Mouse (Mus musculus) small intestine, adult 2 months (tissue): ENCODE results near the gene Mfap2. TPM values are rescaled to one million over a fixed set of nuclear protein-coding genes. Genes with fewer than 3 reads are reported as not detected.

ENCODE experiments used
- H3K27ac ChIP-seq: fragments of 200-500 bp; 2 replicates; pipeline ENCODE4 v1.5.1; 2012; ENCODE audit warnings: low read depth, low read length, control low read depth, inconsistent platforms; ENCODE audit not compliant: insufficient read depth
- H3K27me3 ChIP-seq: fragments of 200-500 bp; 2 replicates; pipeline ENCODE4 v1.6.1; 2012; ENCODE audit warnings: mild to moderate bottlenecking, moderate library complexity, low read length, inconsistent platforms; ENCODE audit not compliant: control insufficient read depth, insufficient read depth
- H3K36me3 ChIP-seq: fragments of 200-500 bp; 2 replicates; pipeline ENCODE4 v1.6.1; 2012; ENCODE audit warnings: mild to moderate bottlenecking, low read length, control low read depth, inconsistent platforms; ENCODE audit not compliant: control insufficient read depth, insufficient read depth
- H3K4me1 ChIP-seq: fragments of 200-500 bp; 2 replicates; pipeline ENCODE4 v1.6.1; 2012; ENCODE audit warnings: low read length, inconsistent platforms, mixed read lengths; ENCODE audit not compliant: control insufficient read depth, insufficient read depth, insufficient read length
- H3K4me3 ChIP-seq: fragments of 200-500 bp; 2 replicates; pipeline ENCODE4 v1.5.1; 2012; ENCODE audit warnings: low read depth, mild to moderate bottlenecking, control low read depth, inconsistent platforms, low read length, moderate library complexity
- CTCF ChIP-seq: fragments of 200-500 bp; IDR thresholded peaks from 2 replicates; pipeline ENCODE4 v1.5.1; 2012; ENCODE audit warnings: low read depth, mild to moderate bottlenecking, control low read depth, inconsistent platforms, low read length, moderate library complexity, mixed read lengths; ENCODE audit not compliant: insufficient replicate concordance, insufficient read length; ENCODE audit errors: extremely low read depth
- POLR2A ChIP-seq: fragments of 200-500 bp; IDR thresholded peaks from 2 replicates; pipeline ENCODE4 v1.6.1; 2012; ENCODE audit warnings: low read depth, mild to moderate bottlenecking, control low read depth, inconsistent platforms, low read length, moderate library complexity
- WGBS: fragments of 180-500 bp; shearing (Covaris S2); methylation state at CpG from one replicate; pipeline ENCODE4 v1.1.7; 2018; 5-methylcytosine and 5-hydroxymethylcytosine counted together
- polyA plus RNA-seq: library from polyadenylated mRNA; depleted of rRNA; stranded (reverse); fragments of >200 nt; gene quantifications from 2 replicates; pipeline ENCODE4 v1.2.3, GENCODE M21; 2012

Gene Mfap2
- polyA plus RNA-seq, 1 experiment: 13.7 TPM

DNA sequence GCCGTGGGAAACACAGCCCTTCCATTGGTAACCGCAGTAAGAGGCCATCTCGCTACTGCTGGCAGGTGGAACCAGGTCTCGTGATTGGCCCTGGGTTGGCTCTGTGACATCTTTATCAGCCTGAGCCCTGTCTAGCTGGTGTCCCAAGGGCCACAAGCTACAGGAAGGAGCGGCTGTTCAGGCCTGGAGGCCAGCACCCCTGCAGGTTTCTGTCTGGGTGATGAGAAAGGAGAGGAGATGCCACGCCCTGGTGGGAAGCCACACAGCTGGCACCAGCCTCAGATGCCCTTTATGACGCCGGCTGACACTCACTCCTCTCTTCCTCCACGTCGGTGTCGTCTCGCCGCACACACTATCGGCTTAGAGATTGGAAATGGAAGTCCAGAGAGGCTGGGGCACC, 20.8 kb upstream of the Mfap2 start:
- Histone ChIP-seq H3K36me3 (peaks cover 14% of the 10 kb centered on the region; the same call in 1 of the 2 replicates), H3K4me3 (no peak overlapping the region), H3K27ac (no peak overlapping the region), H3K4me1 (0 out of 2 replicates have a peak, but pooled peaks cover 3% of the 10 kb centered on the region), H3K27me3 (no peaks in the 10 kb centered on the region)
- WGBS: 75% methylated on average over 14 of the region's 14 CpGs
- TF ChIP-seq CTCF: no peak
- no peak for TF ChIP-seq POLR2A

DNA sequence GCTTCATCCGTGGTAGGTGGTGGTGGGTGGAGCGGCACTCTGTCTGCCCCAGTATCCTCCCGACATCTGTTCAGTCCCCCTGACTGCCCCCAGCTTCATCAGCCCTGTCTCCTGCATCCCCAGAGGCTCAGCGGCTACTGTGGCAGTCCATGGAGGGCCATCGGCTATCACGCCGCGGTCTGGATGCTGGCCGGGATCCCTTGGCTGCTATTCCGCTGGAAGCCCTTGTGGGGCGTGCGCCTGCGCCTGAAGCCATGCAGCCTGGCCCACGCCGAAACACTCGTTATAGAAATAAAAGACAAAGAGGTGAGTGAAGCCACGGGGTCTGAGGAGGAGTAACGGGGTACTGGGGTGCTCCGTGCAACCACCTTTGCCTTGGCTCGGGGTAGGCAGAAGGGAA, 18.0 kb upstream of the Mfap2 start:
- Histone ChIP-seq H3K4me1 (0 out of 2 replicates have a peak, but pooled peaks cover 3% of the 10 kb centered on the region), H3K27ac (no peak overlapping the region), H3K4me3 (no peak overlapping the region), H3K27me3 (no peaks in the 10 kb centered on the region), H3K36me3 (peaks cover 33% of the 10 kb centered on the region)
- TF ChIP-seq POLR2A (no peak), CTCF (no peak)
- WGBS: 95% methylated on average over 20 of the region's 20 CpGs

DNA sequence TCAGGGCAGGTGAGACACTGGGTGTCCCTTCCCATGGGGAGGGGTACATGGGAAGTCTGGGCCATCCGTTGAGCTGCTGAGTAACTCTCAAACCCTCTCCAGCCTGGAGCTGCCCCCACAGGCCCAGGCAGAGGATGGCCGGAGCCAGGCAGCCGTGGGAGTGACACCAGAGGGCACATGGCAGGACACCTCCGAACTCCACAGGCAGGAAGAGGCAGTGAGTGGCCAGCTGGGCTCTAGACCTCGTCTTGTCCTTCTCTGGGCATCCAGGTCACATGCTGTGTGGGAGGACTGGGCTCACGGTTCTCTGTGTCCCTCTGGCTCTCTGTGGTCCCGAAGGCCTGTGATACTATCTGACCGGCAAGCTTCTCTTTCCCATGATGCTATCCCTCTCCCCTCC, 16.4 kb upstream of the Mfap2 start:
- no peaks in the 10 kb centered on the region for H3K27me3 ChIP-seq
- peaks cover 35% of the 10 kb centered on the region for H3K36me3 ChIP-seq
- no peaks in the 10 kb centered on the region for H3K4me1 ChIP-seq
- H3K27ac ChIP-seq: no peak overlapping the region
- no peak overlapping the region for H3K4me3 ChIP-seq
- 92% methylated on average over 8 of the region's 8 CpGs for WGBS
- TF ChIP-seq CTCF: no peak
- no peak for TF ChIP-seq POLR2A

DNA sequence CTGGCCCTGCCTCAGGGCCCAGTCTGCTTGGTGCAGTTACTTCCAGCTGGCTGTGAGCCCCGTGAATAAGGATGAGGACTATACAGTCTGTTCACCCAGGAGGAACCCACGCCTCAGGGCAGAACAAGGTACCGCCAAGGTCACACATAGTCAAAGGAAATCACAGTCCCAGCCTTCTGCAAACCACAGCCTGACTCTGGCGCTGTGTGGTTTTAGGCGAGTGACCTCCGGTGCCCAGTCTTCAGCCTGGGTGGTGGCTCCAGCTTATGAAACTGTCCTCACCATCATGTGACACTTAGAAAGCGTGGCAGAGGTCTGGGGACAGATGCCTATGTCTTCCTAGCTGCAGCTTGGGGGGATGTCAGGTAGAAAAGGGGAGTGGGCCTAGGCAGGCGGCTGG, 14.4 kb upstream of the Mfap2 start:
- 83% methylated on average over 8 of the region's 8 CpGs for WGBS
- no peak for TF ChIP-seq CTCF
- no peak for TF ChIP-seq POLR2A

DNA sequence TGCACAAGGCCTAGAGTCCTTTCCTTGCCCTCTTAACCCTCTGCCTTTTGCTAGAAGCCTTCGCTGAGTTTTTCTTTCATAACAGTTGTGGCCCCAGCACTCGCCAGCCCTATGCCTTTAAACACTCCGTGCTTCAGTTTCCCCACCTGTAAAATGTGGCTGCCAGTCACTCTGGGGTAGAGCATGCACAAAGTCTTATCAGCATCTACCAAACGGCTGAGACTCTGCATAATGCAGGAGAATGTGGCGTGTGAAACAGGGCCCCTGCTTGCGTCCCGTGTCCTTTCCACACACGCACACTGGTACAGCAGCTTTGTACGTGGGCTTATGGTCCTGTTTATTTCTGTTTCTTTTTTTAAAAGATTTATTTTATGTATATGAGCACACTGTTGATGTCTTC, 13.4 kb upstream of the Mfap2 start:
- 93% methylated on average over 9 of the region's 9 CpGs for WGBS
- peaks cover 39% of the 10 kb centered on the region for H3K36me3 ChIP-seq

More for the DNA sequence above, 14.4 kb upstream of the Mfap2 start:
- no peak overlapping the region for H3K4me3 ChIP-seq
- H3K36me3 ChIP-seq: peaks cover 39% of the 10 kb centered on the region
- no peak overlapping the region for H3K27ac ChIP-seq
- H3K4me1 ChIP-seq: no peaks in the 10 kb centered on the region
- no peaks in the 10 kb centered on the region for H3K27me3 ChIP-seq

DNA sequence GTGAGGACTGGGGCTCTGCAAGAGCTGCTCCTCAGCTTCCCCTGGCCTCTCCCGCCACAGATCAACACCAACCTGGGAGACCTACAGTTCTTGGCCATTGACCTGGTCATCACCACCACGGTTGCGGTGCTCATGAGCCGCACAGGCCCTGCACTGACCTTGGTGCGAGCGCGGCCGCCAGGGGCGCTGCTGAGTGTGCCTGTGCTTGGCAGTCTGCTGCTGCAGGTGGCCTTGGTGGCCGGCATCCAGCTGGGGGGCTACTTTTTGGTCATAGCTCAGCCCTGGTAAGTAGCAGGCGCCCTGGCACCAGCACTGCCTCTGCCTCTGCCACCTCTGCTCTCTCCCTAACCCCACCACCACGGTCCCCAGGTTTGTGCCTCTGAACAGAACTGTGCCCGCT, 4.2 kb upstream of the Mfap2 start:
- TF ChIP-seq POLR2A (no peak), CTCF (no peak)
- WGBS: 82% methylated on average over 13 of the region's 13 CpGs
- H3K36me3 ChIP-seq: peaks cover 9% of the 10 kb centered on the region; the same call in 1 of the 2 replicates

More for the DNA sequence above, 13.4 kb upstream of the Mfap2 start:
- H3K27ac ChIP-seq: no peak overlapping the region
- H3K4me1 ChIP-seq: no peaks in the 10 kb centered on the region
- no peak overlapping the region for H3K4me3 ChIP-seq
- H3K27me3 ChIP-seq: no peaks in the 10 kb centered on the region
- no peak for TF ChIP-seq CTCF
- no peak for TF ChIP-seq POLR2A

DNA sequence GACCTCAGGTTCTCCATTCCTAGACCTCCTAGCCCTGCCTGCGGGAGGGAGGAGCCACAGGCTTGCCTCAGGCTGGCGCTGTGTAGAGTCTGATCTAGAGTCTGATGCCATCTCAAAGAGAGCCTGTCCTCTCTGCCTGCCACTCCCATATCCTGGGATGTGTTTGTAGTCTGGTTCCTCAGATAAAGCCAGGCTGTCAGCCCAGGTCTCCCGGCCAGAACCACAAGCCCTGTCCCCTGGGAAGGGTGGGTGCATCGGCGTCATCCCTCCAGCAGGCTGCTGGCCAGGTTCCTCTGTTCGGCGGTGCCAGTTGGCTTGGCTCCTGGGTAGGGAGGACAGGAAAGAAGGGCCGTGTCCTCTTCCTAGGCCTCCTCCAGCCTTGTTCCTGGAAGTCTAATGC, 2.2 kb upstream of the Mfap2 start:
- TF ChIP-seq POLR2A: no peak
- TF ChIP-seq CTCF: no peak
- H3K27ac ChIP-seq: no peak overlapping the region

More for the DNA sequence above, 4.2 kb upstream of the Mfap2 start:
- Histone ChIP-seq H3K4me3 (no peak overlapping the region), H3K27ac (no peak overlapping the region), H3K27me3 (peaks cover 9% of the 10 kb centered on the region; the same call in 1 of the 2 replicates), H3K4me1 (no peaks in the 10 kb centered on the region; the same call in 1 of the 2 replicates)

More for the DNA sequence above, 2.2 kb upstream of the Mfap2 start:
- peaks cover 9% of the 10 kb centered on the region; the same call in 1 of the 2 replicates for H3K27me3 ChIP-seq
- H3K4me1 ChIP-seq: no peaks in the 10 kb centered on the region; the same call in 1 of the 2 replicates
- WGBS: 76% methylated on average over 8 of the region's 8 CpGs
- no peak overlapping the region for H3K4me3 ChIP-seq
- H3K36me3 ChIP-seq: peaks cover 9% of the 10 kb centered on the region; the same call in 1 of the 2 replicates
